Mouse (Mus musculus): Measurements from ENCODE around the gene Vav3.
A peak's percentile ranks its signal among the peaks of the same experiment; 100 is the strongest.

The Vav3 gene

DNA sequence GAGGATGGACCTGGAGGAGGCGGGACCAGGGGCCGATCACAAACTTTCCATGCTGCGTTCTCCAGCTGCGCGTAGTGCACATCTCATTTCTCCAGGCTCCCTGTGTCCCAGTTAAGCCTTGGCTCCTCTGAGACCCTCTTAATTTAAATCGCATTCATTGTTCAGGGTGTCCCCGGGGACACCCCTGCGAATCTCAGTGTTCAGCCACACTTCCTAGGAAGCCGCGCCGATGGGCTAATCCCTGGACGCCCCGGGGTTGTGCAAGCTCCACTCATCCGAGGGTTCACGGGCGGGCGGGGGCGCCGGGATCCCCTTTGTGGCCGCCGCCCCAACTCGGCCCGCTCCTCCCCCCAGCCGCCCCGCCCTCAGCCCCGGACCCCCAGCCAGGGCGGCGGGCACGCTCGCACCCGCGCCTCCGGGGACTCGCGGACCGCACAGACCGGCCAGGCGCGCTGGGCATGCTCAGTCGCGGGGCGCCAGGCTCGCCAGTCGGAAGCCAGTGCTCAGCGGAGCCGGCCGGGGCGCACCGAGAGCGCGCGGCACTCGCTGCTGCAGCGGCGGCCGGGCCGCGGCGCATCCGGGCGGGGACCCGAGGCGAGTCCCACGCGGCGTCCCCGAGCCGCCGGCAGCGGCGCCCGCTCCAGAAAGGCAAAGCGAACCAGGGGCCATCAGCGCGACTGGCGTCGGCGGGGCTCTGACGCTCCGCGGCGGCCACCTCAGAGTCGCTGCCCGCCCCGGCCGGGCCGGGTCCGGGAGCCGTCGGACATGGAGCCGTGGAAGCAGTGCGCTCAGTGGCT lies at the start of gene Vav3:
Vav3 (plus strand) TSS at position 380 of the 797 bp plus-strand sequence.
- peak; percentile 8 for DNase-seq (ENCODE audit: low read depth, low spot score)

DNA sequence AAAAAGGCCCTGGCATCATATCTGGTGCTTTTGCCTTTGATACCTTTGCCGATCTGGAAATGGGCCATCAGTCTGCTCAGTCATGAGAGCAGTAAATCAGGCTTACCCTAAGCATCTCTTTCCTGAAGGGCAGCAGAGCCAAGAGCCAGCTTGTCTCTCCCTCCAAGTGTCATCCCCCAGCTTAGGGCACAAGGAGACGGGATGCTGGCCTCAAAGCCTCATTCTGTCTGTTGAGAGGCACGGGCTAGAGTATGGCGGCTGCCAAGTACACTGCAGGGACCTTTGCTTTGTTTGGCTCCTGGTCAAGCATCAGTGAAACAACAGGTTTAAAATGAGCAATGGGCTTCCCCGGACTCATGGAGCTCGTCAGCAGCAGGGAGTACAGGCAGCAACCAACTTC lies 41.6 kb upstream of the Vav3 start:
- no peak for DNase-seq (ENCODE audit: low read depth, low spot score)

DNA sequence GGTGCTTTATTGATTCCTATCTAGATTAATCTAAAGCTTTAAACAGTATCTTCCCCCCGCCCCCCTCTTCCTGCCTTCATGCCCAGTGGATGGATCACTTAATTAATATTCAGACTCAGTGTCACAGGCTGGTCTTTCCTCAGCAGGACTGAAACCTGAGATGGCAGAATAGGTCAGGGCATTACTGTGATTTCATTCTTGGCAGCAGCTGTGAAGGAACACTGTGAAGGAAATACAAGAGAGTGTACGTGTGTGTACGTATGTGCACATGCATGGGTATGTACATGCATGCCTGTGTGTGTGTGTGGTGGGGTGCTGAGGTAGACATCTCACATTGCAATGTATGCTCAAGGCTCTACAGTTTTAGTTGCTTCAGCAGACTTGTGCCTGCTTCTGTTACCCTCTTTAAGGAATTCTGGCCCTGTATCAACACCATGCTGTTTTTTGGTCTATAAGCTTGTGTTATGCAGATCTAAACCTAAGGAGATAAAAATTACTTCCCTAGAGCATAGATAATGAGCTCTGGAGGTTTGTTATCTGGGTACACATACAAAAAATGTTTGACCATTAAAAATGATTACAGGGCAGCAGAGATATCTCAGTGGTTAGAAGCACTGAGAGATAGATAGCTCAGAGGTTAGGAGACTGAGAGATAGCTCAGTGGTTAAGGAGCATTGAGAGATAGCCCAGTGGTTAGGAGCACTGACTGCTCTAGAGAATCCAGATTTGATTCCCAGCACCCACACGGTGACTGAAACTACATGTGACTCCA lies 41.0 kb upstream of the Vav3 start:
- DNase-seq (ENCODE audit: low read depth, low spot score): no peak

DNA sequence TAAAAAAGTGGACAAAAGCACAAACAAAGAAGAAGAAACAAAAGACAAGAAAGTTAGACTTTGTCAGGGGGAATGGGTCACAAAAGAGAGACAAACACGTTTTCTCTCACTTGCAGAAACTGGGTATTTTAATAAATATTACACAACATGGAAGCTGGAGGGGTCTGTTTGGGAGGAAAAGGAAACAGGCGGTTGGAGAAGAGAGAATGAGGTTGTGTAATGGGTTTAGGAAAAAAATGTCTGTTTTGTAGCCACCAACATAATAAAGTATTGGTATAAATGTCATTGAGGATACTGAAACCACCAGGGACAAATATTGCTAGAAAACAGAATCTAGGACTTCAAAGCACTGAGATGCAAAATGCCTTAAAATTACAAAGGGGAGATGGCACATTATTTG lies 38.4 kb upstream of the Vav3 start:
- no peak for DNase-seq (ENCODE audit: low read depth, low spot score)

DNA sequence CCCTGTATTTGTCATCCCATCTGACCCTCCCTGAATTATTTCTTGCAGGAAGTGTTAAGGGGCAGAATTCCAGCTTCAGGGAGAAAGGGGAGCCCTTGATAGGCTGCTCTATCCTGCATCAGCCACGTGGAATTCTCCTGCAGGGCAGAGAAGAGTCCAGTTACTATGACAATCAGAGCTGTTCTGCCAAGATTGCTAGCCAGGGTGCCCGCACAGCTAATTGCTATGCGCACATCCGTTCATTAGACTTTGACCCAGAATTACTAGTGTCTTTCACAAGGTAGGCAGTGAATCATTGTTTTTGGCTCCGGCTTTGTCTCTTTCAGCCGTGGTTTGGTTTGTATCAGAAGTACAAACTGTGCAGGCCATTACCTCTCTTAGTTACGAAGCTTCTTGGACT lies 33.0 kb upstream of the Vav3 start:
- DNase-seq (ENCODE audit: low read depth, low spot score): no peak

DNA sequence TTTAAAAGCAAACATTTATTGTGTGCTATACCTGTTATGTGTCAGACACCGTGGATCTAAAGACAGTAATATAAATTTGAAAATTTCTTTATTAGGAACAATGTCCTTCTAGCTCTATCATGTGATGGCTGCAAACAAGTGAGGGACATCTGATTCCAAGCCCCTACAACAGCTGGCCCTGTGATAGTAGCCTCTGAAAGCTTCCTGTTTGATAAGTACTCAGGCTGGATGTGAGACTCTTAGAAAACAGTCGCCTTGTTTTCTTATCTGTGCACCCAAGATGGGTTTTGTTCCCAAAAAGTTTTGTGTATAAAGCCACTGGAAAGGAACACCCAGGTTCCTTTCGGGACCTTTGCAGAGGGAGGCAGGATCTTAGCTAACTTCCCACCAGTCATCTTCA lies 32.0 kb upstream of the Vav3 start:
- DNase-seq (ENCODE audit: low read depth, low spot score): no peak

DNA sequence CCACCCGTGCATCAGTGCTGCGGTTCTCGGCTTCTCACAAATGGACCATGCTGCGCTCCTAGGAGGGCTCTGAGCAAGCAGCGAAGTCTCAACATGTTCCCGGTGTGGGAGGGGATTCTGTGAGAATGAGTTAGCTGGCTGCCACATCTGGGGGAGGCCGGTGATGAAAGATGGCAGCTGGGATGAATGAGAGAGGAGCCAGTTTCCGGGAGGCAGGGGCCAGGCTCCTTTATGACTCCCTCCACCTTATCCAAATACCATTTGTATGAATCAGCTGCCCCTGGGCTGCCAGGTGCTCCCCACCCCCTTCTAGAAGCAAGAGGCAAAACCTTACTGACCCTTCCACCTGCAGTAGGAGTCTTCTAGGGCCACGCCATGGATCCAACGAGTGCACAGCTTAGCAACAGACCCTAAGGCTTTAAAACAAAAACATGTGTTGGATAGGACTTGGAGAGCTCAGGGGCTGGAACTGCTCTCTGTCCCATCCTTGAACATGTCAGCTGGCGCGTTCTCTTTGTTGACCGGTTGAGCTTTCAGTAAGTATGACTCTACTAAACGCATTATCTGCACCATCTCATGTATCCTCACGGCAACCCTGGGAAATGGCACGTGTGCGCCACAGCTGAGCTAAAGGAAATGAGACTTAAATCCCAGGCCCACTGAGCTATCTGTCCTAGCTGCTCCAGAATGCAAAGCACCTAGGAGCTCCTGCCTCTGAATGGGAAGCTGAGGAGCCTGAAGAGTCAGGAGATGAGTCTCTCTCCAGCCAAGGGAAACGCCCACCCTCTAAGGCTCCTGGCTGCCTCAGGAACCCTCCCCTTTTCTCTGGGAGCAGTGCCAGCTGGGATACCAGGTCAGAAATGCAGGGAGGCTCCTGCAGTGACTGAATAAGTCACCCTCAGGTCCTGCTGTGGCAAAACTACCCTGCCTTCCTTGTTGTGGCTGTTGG lies 30.9 kb upstream of the Vav3 start:
- no peak for DNase-seq (ENCODE audit: low read depth, low spot score)

DNA sequence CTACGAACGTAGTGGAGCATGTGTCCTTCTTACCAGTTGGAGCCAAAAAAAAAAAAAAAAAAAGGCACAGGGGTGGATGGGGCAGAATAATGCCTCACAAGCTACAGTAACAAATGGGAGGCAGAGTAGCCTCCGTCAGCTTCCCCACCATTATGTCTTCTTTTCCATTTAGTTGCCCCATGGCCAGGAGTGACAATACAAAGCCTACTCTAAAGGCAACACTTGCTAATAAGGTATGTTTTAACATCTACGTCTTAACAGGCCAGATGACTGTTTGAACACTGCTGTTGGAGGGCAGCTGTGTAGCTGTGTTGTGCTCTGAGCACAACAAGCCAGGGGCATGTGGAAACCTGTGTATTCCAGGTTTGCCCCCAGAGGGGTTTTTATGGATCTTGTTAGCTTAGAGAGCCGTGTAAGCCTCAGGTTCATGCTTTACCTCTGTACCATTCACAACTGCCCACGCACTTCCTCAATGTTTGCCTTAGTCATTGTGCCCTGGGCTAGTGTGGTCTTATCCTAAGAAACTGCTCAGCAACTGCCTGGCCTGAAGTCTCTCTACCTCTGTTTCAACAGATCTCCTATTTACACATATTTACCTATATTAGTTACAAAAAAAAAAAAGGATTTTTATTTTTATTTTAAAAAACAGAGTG lies 29.2 kb upstream of the Vav3 start:
- DNase-seq (ENCODE audit: low read depth, low spot score): no peak

DNA sequence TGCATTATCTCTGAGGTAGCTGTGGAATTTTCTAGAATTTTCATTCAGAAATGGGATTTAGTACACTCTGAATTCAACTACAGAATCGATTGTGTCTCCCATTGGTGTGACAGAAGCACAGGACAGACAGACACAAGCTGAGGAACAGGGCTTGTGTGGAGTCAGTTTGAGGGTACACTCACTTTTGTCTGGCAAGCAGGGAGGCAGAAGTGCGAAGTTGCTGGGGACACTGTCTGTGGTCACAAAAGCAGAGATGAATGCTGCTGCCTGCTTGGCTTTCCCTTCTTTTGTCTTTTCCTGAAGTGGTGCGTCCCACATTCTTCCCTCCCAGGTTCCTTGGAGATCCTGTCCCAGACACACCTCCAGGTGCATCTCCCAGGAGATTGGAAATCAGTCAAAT lies 28.6 kb upstream of the Vav3 start:
- no peak for DNase-seq (ENCODE audit: low read depth, low spot score)

DNA sequence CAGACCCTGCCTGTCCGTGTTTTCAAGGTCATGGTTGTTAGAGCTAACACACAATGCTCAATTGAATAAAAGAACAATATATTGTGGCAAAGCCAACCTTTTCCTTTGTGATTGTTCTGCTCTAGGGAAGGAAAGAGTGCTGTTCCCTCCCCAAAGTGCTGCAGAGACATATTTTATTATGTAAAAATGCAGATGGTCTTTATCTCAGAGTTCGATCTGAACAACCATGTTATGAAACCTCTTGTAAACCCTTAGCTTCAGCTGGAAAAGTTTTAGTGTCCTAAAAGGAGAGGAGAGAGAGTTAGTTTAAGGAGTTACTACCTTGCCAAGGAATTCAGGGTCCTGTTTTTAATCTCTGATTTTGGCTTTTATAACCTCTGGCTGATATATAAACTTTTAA lies 27.0 kb upstream of the Vav3 start:
- no peak for DNase-seq (ENCODE audit: low read depth, low spot score)

DNA sequence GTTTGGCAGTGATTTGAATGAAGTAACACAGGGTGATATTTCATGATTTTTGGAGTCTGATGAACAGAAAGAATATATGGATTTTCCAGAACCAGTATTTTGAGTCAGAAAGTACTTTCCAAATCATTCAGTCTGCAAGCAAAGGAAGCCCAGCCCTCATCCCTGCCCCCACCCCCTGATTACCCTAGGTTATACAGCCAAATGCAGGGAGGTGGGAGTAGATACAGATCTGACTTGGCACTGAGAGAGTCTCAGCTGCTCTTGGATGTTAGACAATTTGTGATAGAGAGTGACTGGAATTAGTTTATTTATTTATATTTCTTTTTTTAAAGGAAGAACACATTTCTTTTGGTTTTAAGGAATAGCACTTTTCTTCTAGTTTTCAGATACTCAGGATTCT lies 18.2 kb upstream of the Vav3 start:
- no peak for DNase-seq (ENCODE audit: low read depth, low spot score)

DNA sequence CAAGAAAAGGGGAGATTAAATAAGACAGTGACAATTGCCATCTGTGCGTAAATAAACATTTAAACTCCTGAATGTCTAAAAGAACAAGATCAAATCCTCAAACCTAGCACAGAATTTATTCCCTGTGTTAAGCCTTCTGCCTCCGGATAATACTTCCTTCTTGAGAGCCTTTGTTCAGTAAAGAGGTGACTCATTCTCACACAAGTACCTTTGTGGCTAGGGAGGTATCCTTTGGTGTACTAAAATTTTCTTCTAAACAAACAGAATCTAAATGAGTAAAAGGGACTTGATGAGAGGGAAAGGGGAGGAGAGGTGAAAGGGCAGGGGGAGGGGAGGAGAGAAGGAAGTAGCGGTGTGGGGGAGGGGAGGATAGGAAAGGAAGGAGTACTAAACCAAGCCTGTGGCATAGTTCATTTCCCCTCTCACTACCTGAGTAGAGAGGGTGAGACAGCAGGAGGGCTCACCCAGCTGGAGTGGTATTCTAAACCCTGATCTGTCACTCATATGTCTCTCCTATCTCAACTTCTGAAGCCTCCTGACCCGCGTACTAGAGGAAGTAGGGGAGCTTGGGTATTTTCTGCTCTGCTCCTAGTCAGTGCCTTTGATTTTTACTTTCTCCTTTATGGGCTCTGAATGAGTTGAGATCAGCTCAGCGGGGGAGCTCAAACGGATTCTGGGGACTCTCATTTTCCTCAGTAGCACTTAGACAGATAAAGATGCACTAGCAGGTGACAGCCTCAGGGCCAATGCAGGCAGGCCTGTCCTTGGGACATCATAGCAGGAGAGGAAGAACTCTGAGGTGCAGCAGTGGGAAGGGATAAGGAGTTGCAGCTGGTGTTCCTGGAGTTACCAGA lies 16.8 kb upstream of the Vav3 start:
- no peak for DNase-seq (ENCODE audit: low read depth, low spot score)

DNA sequence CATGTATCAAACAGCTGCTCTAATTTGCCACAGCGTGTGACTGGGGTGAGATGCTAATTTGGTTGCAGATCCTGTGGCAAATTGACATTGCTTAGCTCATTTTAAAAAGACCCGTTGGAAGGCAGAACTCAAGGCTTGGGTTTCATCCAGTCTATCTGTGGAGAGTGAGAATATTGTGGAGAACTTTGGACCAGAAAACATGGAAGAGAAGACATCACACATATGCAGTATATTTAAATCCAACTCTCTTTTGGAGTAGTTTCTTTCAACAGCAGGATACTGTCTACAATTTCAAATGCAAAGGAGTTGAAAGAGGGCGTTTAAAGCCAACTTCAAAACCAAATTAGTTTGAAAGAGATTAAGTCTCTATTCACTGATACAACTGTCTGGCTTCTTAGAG lies 13.3 kb upstream of the Vav3 start:
- DNase-seq (ENCODE audit: low read depth, low spot score): no peak

DNA sequence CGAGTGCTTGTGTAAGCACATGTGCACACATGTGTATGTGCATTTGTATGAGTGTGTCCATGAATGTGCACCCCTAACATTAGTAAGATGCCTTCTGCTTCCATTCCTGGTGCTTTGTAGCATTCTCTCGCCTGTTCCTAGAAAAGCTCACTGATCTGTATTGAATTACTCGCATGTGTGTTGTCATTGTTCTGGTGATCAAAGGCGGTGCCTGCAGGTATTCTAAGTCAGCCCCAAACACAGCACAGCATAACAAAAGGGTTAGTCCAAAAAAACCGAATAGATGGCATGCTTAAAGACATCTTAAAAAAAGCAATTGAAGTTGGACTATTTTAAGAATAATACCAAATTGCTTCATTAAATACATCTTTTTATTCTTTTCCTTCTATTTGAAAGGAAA lies 7.7 kb upstream of the Vav3 start:
- no peak for DNase-seq (ENCODE audit: low read depth, low spot score)

DNA sequence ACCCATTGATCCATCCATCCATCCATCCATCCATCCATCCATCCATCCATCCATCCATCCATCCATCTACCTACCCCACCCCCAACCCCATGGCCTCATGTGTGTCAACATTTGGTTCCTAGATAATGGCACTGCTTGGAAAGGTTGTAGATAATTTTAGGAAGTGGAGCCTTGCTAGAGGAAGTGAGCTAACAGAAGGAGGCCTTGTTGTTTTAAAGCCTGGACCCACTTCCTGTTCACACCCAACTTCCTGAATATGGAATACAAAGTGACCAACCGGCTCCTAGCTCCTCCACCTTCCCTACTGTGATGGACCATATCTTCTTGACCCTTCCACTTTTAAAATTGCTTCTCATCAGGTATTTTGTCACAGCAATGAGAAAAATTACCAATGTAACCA lies 5.0 kb upstream of the Vav3 start:
- no peak for DNase-seq (ENCODE audit: low read depth, low spot score)

DNA sequence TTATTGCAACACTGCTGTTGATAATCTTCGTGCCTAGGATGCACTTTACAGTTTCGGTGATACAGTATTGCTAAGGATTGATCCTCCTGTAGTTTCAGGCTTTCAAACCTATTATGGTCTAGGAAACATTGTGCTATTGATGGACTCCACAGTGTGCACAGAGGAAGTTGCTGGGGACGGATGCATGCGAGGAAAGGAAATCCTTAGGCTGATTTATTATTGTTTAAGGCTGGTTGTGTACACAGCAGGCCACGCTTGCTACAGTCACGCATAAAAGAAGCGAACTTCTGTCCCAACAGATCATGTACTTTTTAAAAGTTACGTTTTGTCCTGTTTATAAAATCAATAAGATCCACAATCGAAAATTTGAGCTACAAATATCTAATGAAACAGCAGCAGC lies 1.2 kb upstream of the Vav3 start:
- DNase-seq (ENCODE audit: low read depth, low spot score): no peak

DNA sequence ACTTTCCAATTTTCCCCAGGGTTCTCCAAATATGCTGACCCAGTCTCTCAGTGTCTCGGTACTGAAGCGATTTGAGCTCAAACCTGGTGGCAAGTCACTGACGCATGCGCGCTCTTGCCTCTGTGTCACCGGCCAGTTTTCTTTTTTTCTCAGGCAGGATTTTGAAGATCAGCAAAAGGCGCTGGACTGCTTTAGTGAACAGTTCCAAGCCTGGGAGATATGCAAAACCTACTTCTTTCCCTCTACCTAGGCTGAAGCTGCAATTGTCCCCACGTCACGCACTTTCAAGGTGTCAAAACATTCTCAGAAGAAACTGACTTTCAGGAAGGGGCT lies 546 bp upstream of the Vav3 start:
- peak; percentile 20 for DNase-seq (ENCODE audit: low read depth, low spot score)

DNA sequence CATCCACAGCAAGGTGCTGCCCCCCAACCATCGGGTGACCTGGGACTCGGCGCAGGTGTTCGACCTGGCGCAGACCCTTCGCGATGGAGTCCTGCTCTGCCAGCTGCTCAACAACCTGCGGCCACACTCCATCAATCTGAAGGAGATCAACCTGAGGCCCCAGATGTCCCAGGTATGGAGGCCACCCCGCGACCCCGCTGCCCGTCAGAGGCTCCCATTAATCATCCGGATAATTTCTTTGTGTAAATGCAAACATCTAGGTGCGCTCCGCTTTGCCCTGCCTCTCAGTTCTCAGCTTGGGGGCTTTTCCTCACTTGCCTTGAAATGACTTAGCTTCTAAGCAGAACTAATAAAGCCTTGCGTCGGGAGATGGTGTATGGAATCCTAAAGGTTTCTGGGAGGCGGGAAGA lies 623 bp downstream of the Vav3 start:
- no peak for DNase-seq (ENCODE audit: low read depth, low spot score)

DNA sequence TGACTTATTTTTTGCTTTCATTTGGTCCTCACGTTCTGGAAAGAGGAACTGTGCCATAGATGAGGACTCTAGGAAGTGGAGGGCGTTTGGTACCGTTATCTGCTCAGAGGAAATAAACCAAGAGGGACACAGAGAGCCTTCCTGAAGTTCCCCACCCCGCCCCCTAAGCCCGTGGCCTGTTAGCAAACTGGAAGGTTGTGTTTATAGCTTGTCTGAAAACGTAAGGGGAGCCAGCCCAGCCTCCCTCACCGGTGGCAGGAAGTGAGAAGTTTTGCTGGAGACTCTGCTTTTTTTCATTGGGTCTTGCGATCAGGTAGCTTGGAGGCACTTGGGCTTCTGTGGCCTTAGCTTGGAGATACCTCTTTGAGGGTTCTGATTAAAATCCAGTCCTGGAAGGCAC lies 1.2 kb downstream of the Vav3 start:
- no peak for DNase-seq (ENCODE audit: low read depth, low spot score)

DNA sequence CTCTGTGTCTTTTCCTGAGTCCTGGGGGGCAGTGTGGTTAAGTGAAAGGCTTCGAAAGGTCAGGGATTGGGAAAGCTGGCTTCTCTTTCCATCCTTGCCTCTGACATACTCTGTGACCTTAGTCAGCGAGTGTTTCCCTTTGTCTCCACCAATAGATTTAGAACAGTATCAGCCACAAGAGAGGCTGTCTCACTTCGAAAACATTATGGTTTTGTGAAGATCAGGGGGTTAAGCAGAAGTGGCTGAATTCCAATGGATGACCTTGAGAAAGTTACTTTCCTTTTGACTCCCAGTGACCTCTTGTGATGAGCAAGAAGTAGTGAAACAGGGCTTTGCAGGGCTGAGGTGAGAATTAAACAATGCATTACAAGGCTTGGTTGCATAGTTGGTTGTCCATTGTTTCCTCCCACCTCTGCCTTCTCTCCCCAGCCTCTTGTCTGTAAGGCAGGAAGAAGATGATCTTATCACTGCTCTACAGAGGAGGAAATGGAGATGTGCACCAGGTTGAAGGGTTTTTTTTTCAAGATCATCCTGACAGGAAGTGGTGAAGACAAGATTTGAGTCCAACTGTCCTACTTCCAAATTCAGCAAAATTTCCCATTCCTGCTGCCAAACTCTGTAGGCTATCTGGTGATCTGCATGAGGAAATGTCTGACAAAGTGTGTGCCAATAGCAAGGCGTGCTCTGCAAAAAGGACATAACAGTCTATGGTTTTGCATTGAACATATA lies 11.7 kb downstream of the Vav3 start:
- no peak for DNase-seq (ENCODE audit: low read depth, low spot score)

All from retina, adult 2 months (tissue).